Mouse (Mus musculus): ENCODE measurements around the gene Tor3a.

GRCm38 (mm10) chr1:156626729-156627128 is 47.4 kb downstream of the Tor3a start:
- TF ChIP-seq POLR2A (IDR thresholded peaks at IDR 0.05; ENCODE audit: low read depth, low read length) (no peak), CTCF (IDR thresholded peaks at IDR 0.05; ENCODE audit: extremely low read depth, insufficient read length, insufficient replicate concordance, low read depth, low read length) (no peak)

All from small intestine, adult 2 months (tissue).